Mouse (Mus musculus): ENCODE measurements around the gene Prdx5. TPM values are rescaled to one million over a fixed set of nuclear protein-coding genes. Genes with fewer than 3 reads are reported as not detected.

The Prdx5 gene
- total and polyA plus RNA-seq, 3 experiments: 74.8 to 137 (median 83.5) TPM

DNA sequence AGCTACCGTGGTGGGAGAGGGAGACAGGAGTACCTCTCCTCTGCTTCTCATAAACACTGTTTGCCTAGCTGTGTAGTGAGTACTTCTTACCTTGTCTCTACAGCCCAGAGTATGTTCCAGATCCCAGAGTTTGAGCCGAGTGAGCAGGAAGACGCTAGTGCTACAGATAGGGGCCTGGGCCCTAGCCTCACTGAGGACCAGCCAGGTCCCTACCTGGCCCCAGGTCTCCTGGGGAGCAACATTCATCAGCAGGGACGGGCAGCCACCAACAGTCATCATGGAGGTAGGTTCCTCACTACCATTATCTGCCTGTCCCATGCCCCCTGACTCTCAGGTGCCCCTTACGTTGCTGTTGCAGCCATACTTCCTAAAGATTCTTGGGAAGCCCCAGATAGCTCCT lies 32.9 kb upstream of the Prdx5 start:
- H3K36me3 ChIP-seq (replicated peaks in 1 of 2; ENCODE audit: control insufficient read depth in 1 of 2, insufficient read depth in 1 of 2, low read length in 1 of 2): peaks cover 0 to 32% of the 10 kb centered on the region in 2 experiments

DNA sequence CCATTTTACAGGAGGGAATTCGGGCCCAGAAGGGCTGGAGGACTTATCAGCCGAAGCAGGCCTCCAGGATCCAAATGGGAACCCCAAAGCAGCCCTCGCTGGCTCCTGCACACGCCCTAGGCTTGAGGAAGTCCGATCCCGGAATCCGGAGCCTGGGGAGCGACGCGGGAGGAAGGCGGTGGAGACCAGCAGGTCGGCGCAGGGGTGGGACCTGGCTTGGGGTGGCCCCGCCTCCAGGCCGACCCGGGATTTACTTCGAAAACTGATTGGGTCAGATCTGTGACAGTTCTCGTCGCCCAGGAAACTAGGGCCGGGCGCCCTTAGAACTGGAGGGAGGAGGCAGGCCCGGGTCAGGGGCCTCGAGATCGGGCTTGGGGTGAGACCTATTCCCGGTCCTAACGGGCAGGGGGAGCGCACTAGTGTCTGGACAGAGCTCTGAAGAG lies 32.4 kb upstream of the Prdx5 start, which contains the start of gene Gpr137:
Gpr137 (minus strand) TSS at position 232 of the 443 bp plus-strand sequence.
- Histone ChIP-seq H3K9ac (ENCODE audit: insufficient read depth, low read depth) (peak within 1 kb of the TSS; percentile 81), H3K4me2 (ENCODE audit: insufficient read depth, low read depth, poor library complexity, severe bottlenecking) (peak within 1 kb of the TSS; percentile 85), H3K27ac (ENCODE audit: insufficient read depth, low read depth) (peak within 1 kb of the TSS; percentile 71), H3K4me1 (ENCODE audit: control insufficient read depth in 1 of 2, insufficient read depth in 2 of 2) (peaks cover 6 to 24% of the 10 kb centered on the region in 2 experiments), H3K4me3 (replicated peaks in 1 of 3; ENCODE audit: low read depth in 2 of 3, low read length in 2 of 3, poor library complexity in 1 of 3) (peak within 1 kb of the TSS; percentile 71 to 78 (median 77)), H3K79me2 (replicated peaks; ENCODE audit: control insufficient read depth, extremely low read depth, insufficient read depth, poor library complexity, severe bottlenecking) (no peaks in the 10 kb centered on the region), H3K9me3 (replicated peaks; ENCODE audit: low read length) (no peaks in the 10 kb centered on the region), H3K27me3 (replicated peaks) (no peaks in the 10 kb centered on the region), H3K36me3 (replicated peaks in 1 of 2; ENCODE audit: control insufficient read depth in 1 of 2, insufficient read depth in 1 of 2, low read length in 1 of 2) (peaks cover 0 to 33% of the 10 kb centered on the region in 2 experiments)
- DNase-seq (ENCODE audit: extremely low read depth): peak; percentile 90
- in situ Hi-C loops (cut with MboI; ENCODE audit: low pct_ligation_motif_present, low pct_unique_long_range_greater_than_20kb, low sequenced_read_pairs): no loop called here
- dilution Hi-C loops (cut with MboI; ENCODE audit: extremely low pct_ligation_motif_present, extremely low pct_unique_long_range_greater_than_20kb, low sequenced_read_pairs): no loop called here
- TF ChIP-seq SIN3A (IDR thresholded peaks at IDR 0.05; ENCODE audit: low read length) (0 out of 2 replicates have a peak, but pooled peaks have one; percentile 24), MEF2A (IDR thresholded peaks at IDR 0.05; ENCODE audit: borderline replicate concordance, low read depth, low read length) (no peak), IRF4 (IDR thresholded peaks at IDR 0.05; ENCODE audit: low read depth, low read length) (no peak), EP300 (IDR thresholded peaks at IDR 0.05; ENCODE audit: low read length) (no peak), SMC3 (IDR thresholded peaks at IDR 0.05; ENCODE audit: low read depth, low read length) (no peak), E2F4 (IDR thresholded peaks at IDR 0.05; ENCODE audit: insufficient replicate concordance, low read depth, low read length) (no peak), JUN (IDR thresholded peaks at IDR 0.05; ENCODE audit: insufficient read depth, low read depth, low read length) (no peak), POLR2AphosphoS2 (IDR thresholded peaks at IDR 0.05; ENCODE audit: low read depth, low read length) (peak; percentile 85; the same call in 1 of the 2 replicates), ETS1 (conservative IDR thresholded peaks at IDR 0.05; ENCODE audit: low read depth, low read length) (no peak), MYC (IDR thresholded peaks at IDR 0.05; ENCODE audit: low read depth, low read length) (no peak), ZMIZ1 (IDR thresholded peaks at IDR 0.05; ENCODE audit: low read depth, low read length) (0 out of 2 replicates have a peak, but pooled peaks have one; percentile 47), POLR2A (IDR thresholded peaks at IDR 0.05; ENCODE audit: low read depth, low read length) (peak; percentile 69), KAT2A (IDR thresholded peaks at IDR 0.05; ENCODE audit: insufficient replicate concordance, low read length) (no peak), UBTF (IDR thresholded peaks at IDR 0.05; ENCODE audit: low read depth, low read length) (0 out of 2 replicates have a peak, but pooled peaks have one; percentile 24), TBP (conservative IDR thresholded peaks at IDR 0.05; ENCODE audit: low read depth, low read length) (no peak), MAX (IDR thresholded peaks at IDR 0.05; ENCODE audit: low read length) (no peak; the same call in 1 of the 2 replicates), NRF1 (IDR thresholded peaks at IDR 0.05; ENCODE audit: low read depth, low read length) (peak; percentile 21; the same call in 1 of the 2 replicates), MAFK (IDR thresholded peaks at IDR 0.05; ENCODE audit: insufficient replicate concordance, low read length) (no peak), RAD21 (IDR thresholded peaks at IDR 0.05; ENCODE audit: low read depth, low read length) (no peak), CHD1 (IDR thresholded peaks at IDR 0.05; ENCODE audit: low read depth, low read length) (no peak), BHLHE40 (IDR thresholded peaks at IDR 0.05; ENCODE audit: low read depth, low read length) (no peak), MAZ (IDR thresholded peaks at IDR 0.05; ENCODE audit: low read depth, low read length) (no peak; the same call in 1 of the 2 replicates), JUND (conservative IDR thresholded peaks at IDR 0.05; ENCODE audit: low read depth, low read length) (no peak), USF1 (IDR thresholded peaks at IDR 0.05; ENCODE audit: low read depth, low read length) (no peak), PAX5 (IDR thresholded peaks at IDR 0.05; ENCODE audit: low read length) (no peak), NELFE (IDR thresholded peaks at IDR 0.05; ENCODE audit: low read depth, low read length) (peak; percentile 49)

More for the DNA sequence above, 32.9 kb upstream of the Prdx5 start:
- Histone ChIP-seq H3K9ac (ENCODE audit: insufficient read depth, low read depth) (peak overlapping the region; percentile 81), H3K79me2 (replicated peaks; ENCODE audit: control insufficient read depth, extremely low read depth, insufficient read depth, poor library complexity, severe bottlenecking) (no peaks in the 10 kb centered on the region), H3K4me1 (ENCODE audit: control insufficient read depth in 1 of 2, insufficient read depth in 2 of 2) (peaks cover 6 to 25% of the 10 kb centered on the region in 2 experiments), H3K4me3 (replicated peaks in 1 of 3; ENCODE audit: low read depth in 2 of 3, low read length in 2 of 3, poor library complexity in 1 of 3) (peak overlapping the region; percentile 41 to 77 (median 59)), H3K4me2 (ENCODE audit: insufficient read depth, low read depth, poor library complexity, severe bottlenecking) (peak overlapping the region; percentile 85), H3K27ac (ENCODE audit: insufficient read depth, low read depth) (peak overlapping the region; percentile 13; the same call in 1 of the 2 replicates), H3K9me3 (replicated peaks; ENCODE audit: low read length) (no peaks in the 10 kb centered on the region), H3K27me3 (replicated peaks) (no peaks in the 10 kb centered on the region)
- DNase-seq (ENCODE audit: extremely low read depth): no peak
- in situ Hi-C loops (cut with MboI; ENCODE audit: low pct_ligation_motif_present, low pct_unique_long_range_greater_than_20kb, low sequenced_read_pairs): no loop called here
- no peak for TF ChIP-seq HCFC1 (IDR thresholded peaks at IDR 0.05; ENCODE audit: low read depth, low read length)
- TF ChIP-seq PAX5 (IDR thresholded peaks at IDR 0.05; ENCODE audit: low read length): no peak
- no peak for TF ChIP-seq NELFE (IDR thresholded peaks at IDR 0.05; ENCODE audit: low read depth, low read length)
- TF ChIP-seq RCOR1 (conservative IDR thresholded peaks at IDR 0.05; ENCODE audit: low read depth, low read length): no peak
- TF ChIP-seq E2F4 (IDR thresholded peaks at IDR 0.05; ENCODE audit: insufficient replicate concordance, low read depth, low read length): no peak
- no peak for TF ChIP-seq TBP (conservative IDR thresholded peaks at IDR 0.05; ENCODE audit: low read depth, low read length)
- no peak for TF ChIP-seq ZC3H11A (IDR thresholded peaks at IDR 0.05; ENCODE audit: low read depth, low read length)
- TF ChIP-seq MXI1 (IDR thresholded peaks at IDR 0.05; ENCODE audit: low read depth, low read length): no peak
- no peak for TF ChIP-seq IRF4 (IDR thresholded peaks at IDR 0.05; ENCODE audit: low read depth, low read length)
- TF ChIP-seq MAX (IDR thresholded peaks at IDR 0.05; ENCODE audit: low read length): no peak; the same call in 1 of the 2 replicates
- no peak for TF ChIP-seq ETS1 (conservative IDR thresholded peaks at IDR 0.05; ENCODE audit: low read depth, low read length)
- no peak for TF ChIP-seq ZNF384 (IDR thresholded peaks at IDR 0.05; ENCODE audit: low read depth, low read length)
- no peak for TF ChIP-seq EP300 (IDR thresholded peaks at IDR 0.05; ENCODE audit: low read length)
- no peak for TF ChIP-seq JUN (IDR thresholded peaks at IDR 0.05; ENCODE audit: insufficient read depth, low read depth, low read length)
- TF ChIP-seq MEF2A (IDR thresholded peaks at IDR 0.05; ENCODE audit: borderline replicate concordance, low read depth, low read length): no peak
- TF ChIP-seq NRF1 (IDR thresholded peaks at IDR 0.05; ENCODE audit: low read depth, low read length): no peak
- no peak for TF ChIP-seq USF1 (IDR thresholded peaks at IDR 0.05; ENCODE audit: low read depth, low read length)
- TF ChIP-seq ELF1 (IDR thresholded peaks at IDR 0.05; ENCODE audit: low read depth, low read length): no peak
- dilution Hi-C loops (cut with MboI; ENCODE audit: extremely low pct_ligation_motif_present, extremely low pct_unique_long_range_greater_than_20kb, low sequenced_read_pairs): no loop called here
